11 mouse cellular contexts compared by ENCODE assay signal in the genomic region with DNA sequence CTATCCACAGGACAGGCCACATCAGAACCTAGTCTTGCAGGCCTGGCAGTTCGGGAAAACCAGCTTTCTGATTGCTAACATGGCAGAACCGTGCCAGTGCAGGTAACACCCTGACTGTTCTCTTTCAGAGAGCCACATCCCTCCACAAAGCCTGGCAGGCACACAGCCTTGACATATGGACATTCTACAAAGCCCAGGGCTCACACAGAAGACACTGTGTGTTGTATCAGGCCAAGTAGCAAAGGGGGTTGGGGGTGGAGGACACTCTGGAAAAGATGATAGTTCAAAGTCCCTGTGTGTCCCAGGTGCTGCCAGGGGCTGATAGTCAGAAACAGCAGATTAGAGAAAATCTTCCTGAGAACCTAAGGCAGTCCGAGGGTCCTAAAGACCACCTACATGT. TPM values are rescaled to one million over a fixed set of nuclear protein-coding genes. Genes with fewer than 3 reads are reported as not detected.
DNase-seq lines count a peak whose midpoint lies in the region; ATAC-seq and TF ChIP-seq lines count a peak whose summit lies in the region.
"Had no signal": no experiment of that assay in that cellular context is flagged by ENCODE, and none has a peak within 500 bp of the region (broad histone marks: within the 10 kb centered on the region; RNA-seq: fewer than 3 reads in every experiment).

No protein-coding gene starts in this region.

- H3K27ac ChIP-seq in heart, adult 2 months, result peak overlapping the region; percentile 96
- no peak overlapping the region for H3K27ac ChIP-seq in heart, embryonic 12.5 days (ENCODE audit: poor library complexity, severe bottlenecking)
- H3K27ac ChIP-seq in liver, embryonic 13.5 days, result no peak overlapping the region
- no peak overlapping the region for H3K27ac ChIP-seq in liver, embryonic 11.5 days (ENCODE audit: low read depth, low read length)
- H3K27ac ChIP-seq in limb, embryonic 13.5 days, result peak overlapping the region; percentile 78; the same call in 1 of the 2 replicates

- WGBS in heart, adult 2 months, result 49% methylated on average over 3 of the region's 3 CpGs
- 69% methylated on average over 3 of the region's 3 CpGs for WGBS in heart, embryonic 12.5 days
- 39% methylated on average over 3 of the region's 3 CpGs for WGBS in liver, embryonic 13.5 days (ENCODE audit: insufficient replicate concordance)
- WGBS in liver, embryonic 11.5 days, result 74% methylated on average over 3 of the region's 3 CpGs
- 88% methylated on average over 3 of the region's 3 CpGs for WGBS in limb, embryonic 13.5 days

- H3K4me2 ChIP-seq in heart, embryonic 12.5 days, result no peak overlapping the region
- H3K4me2 ChIP-seq in liver, embryonic 13.5 days, result no peak overlapping the region
- H3K4me2 ChIP-seq in liver, embryonic 11.5 days, result no peak overlapping the region
- no peak overlapping the region for H3K4me2 ChIP-seq in limb, embryonic 13.5 days (replicated peaks)

- peak in 1 of 2 experiments; percentile 31 for DNase-seq in heart, adult 2 months
- DNase-seq in liver, embryonic 13.5 days, result no peak
- DNase-seq in liver, embryonic 11.5 days (ENCODE audit: low spot score), result no peak
- peak; percentile 55 to 68 for DNase-seq in cerebellum, adult 18-20 months
- no peak for DNase-seq in urinary bladder, adult 18-20 months (ENCODE audit: low spot score in 2 of 2)

- peaks cover 3% of the 10 kb centered on the region; the same call in 1 of the 2 replicates for H3K9me3 ChIP-seq in heart, embryonic 12.5 days (replicated peaks)
- no peaks in the 10 kb centered on the region for H3K9me3 ChIP-seq in liver, embryonic 13.5 days (replicated peaks)
- H3K9me3 ChIP-seq in liver, embryonic 11.5 days (ENCODE audit: control insufficient read depth, low read length), result no peaks in the 10 kb centered on the region
- no peaks in the 10 kb centered on the region for H3K9me3 ChIP-seq in limb, embryonic 13.5 days
- H3K9me3 ChIP-seq: midbrain, embryonic 10.5 days had no signal

- peaks cover 48% of the 10 kb centered on the region for H3K4me1 ChIP-seq in heart, adult 2 months (ENCODE audit: control insufficient read depth, insufficient read depth, low read length)
- H3K4me1 ChIP-seq in heart, embryonic 12.5 days (replicated peaks), result peaks cover 34% of the 10 kb centered on the region
- H3K4me1 ChIP-seq in liver, embryonic 13.5 days (replicated peaks), result peaks cover 96% of the 10 kb centered on the region
- peaks cover 48% of the 10 kb centered on the region for H3K4me1 ChIP-seq in liver, embryonic 11.5 days (replicated peaks; ENCODE audit: control insufficient read depth, insufficient read depth, low read length)
- peaks cover 46% of the 10 kb centered on the region for H3K4me1 ChIP-seq in limb, embryonic 13.5 days

- peak overlapping the region; percentile 17; the same call in 1 of the 2 replicates for H3K9ac ChIP-seq in heart, adult 2 months (ENCODE audit: low read depth, low read length)
- H3K9ac ChIP-seq in heart, embryonic 12.5 days, result no peak overlapping the region
- H3K9ac ChIP-seq in liver, embryonic 13.5 days, result peak overlapping the region; percentile 33
- no peak overlapping the region for H3K9ac ChIP-seq in liver, embryonic 11.5 days (ENCODE audit: low read depth, low read length)
- no peak overlapping the region for H3K9ac ChIP-seq in limb, embryonic 13.5 days

- TF ChIP-seq CTCF in heart, adult 2 months (IDR thresholded peaks at IDR 0.05), result no peak

- no peak overlapping the region for H3K4me3 ChIP-seq in heart, adult 2 months
- no peak overlapping the region for H3K4me3 ChIP-seq in heart, embryonic 12.5 days
- no peak overlapping the region for H3K4me3 ChIP-seq in liver, embryonic 13.5 days (replicated peaks)
- H3K4me3 ChIP-seq in liver, embryonic 11.5 days (ENCODE audit: low read depth, low read length), result no peak overlapping the region
- H3K4me3 ChIP-seq in limb, embryonic 13.5 days, result no peak overlapping the region
- H3K4me3 ChIP-seq: midbrain, embryonic 10.5 days had no signal

- no peak for TF ChIP-seq POLR2A in heart, adult 2 months (IDR thresholded peaks at IDR 0.05; ENCODE audit: insufficient read depth, low read depth, low read length)

- intact Hi-C loops in heart, adult 2 months (cut with DNase I), result no loop called here

- H3K27me3 ChIP-seq in heart, adult 2 months (ENCODE audit: control insufficient read depth, insufficient read depth, low read length), result no peaks in the 10 kb centered on the region
- no peaks in the 10 kb centered on the region for H3K27me3 ChIP-seq in heart, embryonic 12.5 days (replicated peaks)
- H3K27me3 ChIP-seq in liver, embryonic 13.5 days, result no peaks in the 10 kb centered on the region
- no peaks in the 10 kb centered on the region for H3K27me3 ChIP-seq in liver, embryonic 11.5 days (replicated peaks; ENCODE audit: control insufficient read depth, insufficient read depth, low read length)
- H3K27me3 ChIP-seq in limb, embryonic 13.5 days, result no peaks in the 10 kb centered on the region

- ATAC-seq in heart, embryonic 12.5 days (ENCODE audit: insufficient number of reproducible peaks, low FRiP score), result no peak
- no peak for ATAC-seq in liver, embryonic 13.5 days (ENCODE audit: low read depth)
- ATAC-seq in liver, embryonic 11.5 days (replicated peaks; ENCODE audit: low FRiP score), result no peak
- ATAC-seq in limb, embryonic 13.5 days (ENCODE audit: low FRiP score, low read depth), result no peak
- no peak for ATAC-seq in erythroblast, adult 5-6 weeks (replicated peaks; ENCODE audit: low FRiP score, poor library complexity, severe bottlenecking)

- TF ChIP-seq EP300 in heart, adult 2 months (IDR thresholded peaks at IDR 0.05; ENCODE audit: insufficient read depth, low read depth, low read length), result no peak

- peaks cover 10% of the 10 kb centered on the region for H3K79me2 ChIP-seq in heart, adult 2 months (replicated peaks; ENCODE audit: control insufficient read depth, insufficient read depth, low read length)

- peaks cover 38% of the 10 kb centered on the region for H3K36me3 ChIP-seq in heart, adult 2 months (ENCODE audit: control insufficient read depth, insufficient read depth, low read length)
- no peaks in the 10 kb centered on the region for H3K36me3 ChIP-seq in heart, embryonic 12.5 days
- peaks cover 3% of the 10 kb centered on the region; the same call in 1 of the 2 replicates for H3K36me3 ChIP-seq in liver, embryonic 13.5 days
- no peaks in the 10 kb centered on the region for H3K36me3 ChIP-seq in liver, embryonic 11.5 days (ENCODE audit: control insufficient read depth, insufficient read depth, low read length)
- H3K36me3 ChIP-seq in limb, embryonic 13.5 days, result no peaks in the 10 kb centered on the region

RNA-seq across cellular contexts. Expression of a gene that starts 9.8 kb away (rescaled TPM):
- not detected for total RNA-seq in heart, adult 2 months (2021)
- polyA plus RNA-seq in heart, adult 2 months (2012; rRNA removed), result not detected in 2 replicates
- not detected in 2 replicates for polyA plus RNA-seq in heart, embryonic 12.5 days (2016; fragmentation: Nextera tagmentation; extraction: Ambion mirVana)
- polyA plus RNA-seq in liver, embryonic 13.5 days (2015; fragmentation: Nextera tagmentation; extraction: Ambion mirVana), result not detected in 2 replicates
- 0.25 TPM in 1 of 2 replicates, not detected in the other for polyA plus RNA-seq in liver, embryonic 11.5 days (2014; fragmentation: Nextera tagmentation; extraction: Ambion mirVana)
- polyA plus RNA-seq in limb, embryonic 13.5 days (2015; fragmentation: Nextera tagmentation; extraction: Ambion mirVana), result 0.14 TPM in 1 of 2 replicates, not detected in the other
- total RNA-seq in erythroblast, adult 5-6 weeks (2015; ENCODE audit: low replicate concordance), result not detected in 2 replicates
- total RNA-seq in erythroblast, adult 5-6 weeks (2017; ENCODE audit: low replicate concordance), result not detected in 2 replicates
- total RNA-seq: heart, postnatal 10 days; left cerebral cortex, adult 18-20 months had no signal
- polyA plus RNA-seq: midbrain, embryonic 10.5 days had no signal

RNA-seq across cellular contexts. Expression of a gene that starts 12.2 kb away (rescaled TPM):
- 10 to 100 TPM; 50.0 to 54.6 TPM for total RNA-seq in heart, adult 2 months (2021)
- 21.6 and 24.6 TPM in 2 replicates for polyA plus RNA-seq in heart, adult 2 months (2012; rRNA removed)
- 16.7 and 17.4 TPM in 2 replicates for polyA plus RNA-seq in heart, embryonic 12.5 days (2016; fragmentation: Nextera tagmentation; extraction: Ambion mirVana)
- polyA plus RNA-seq in liver, embryonic 13.5 days (2015; fragmentation: Nextera tagmentation; extraction: Ambion mirVana), result 13.6 and 14.1 TPM in 2 replicates
- polyA plus RNA-seq in liver, embryonic 11.5 days (2014; fragmentation: Nextera tagmentation; extraction: Ambion mirVana), result 20.0 and 20.9 TPM in 2 replicates
- 20.1 and 20.9 TPM in 2 replicates for polyA plus RNA-seq in limb, embryonic 13.5 days (2015; fragmentation: Nextera tagmentation; extraction: Ambion mirVana)
- 29.4 and 32.6 TPM in 2 replicates for total RNA-seq in erythroblast, adult 5-6 weeks (2015; ENCODE audit: low replicate concordance)
- 16.7 and 36.9 TPM in 2 replicates for total RNA-seq in erythroblast, adult 5-6 weeks (2017; ENCODE audit: low replicate concordance)

Comparison
In these comparisons a context has a peak if more than half of its experiments do, and no peak if none do; other contexts are left out.
1. H3K27ac ChIP-seq: peak in heart, adult 2 months (single experiment) and limb, embryonic 13.5 days (single experiment); none in heart, embryonic 12.5 days (single experiment), liver, embryonic 13.5 days (single experiment) and liver, embryonic 11.5 days (single experiment).
2. H3K9ac ChIP-seq: peak in heart, adult 2 months (single experiment) and liver, embryonic 13.5 days (single experiment); none in heart, embryonic 12.5 days (single experiment), liver, embryonic 11.5 days (single experiment) and limb, embryonic 13.5 days (single experiment).
3. DNase-seq: peak in cerebellum, adult 18-20 months (2 of 2); none in liver, embryonic 13.5 days (single experiment), liver, embryonic 11.5 days (single experiment) and urinary bladder, adult 18-20 months (0 of 2).